Mouse (Mus musculus) MEL (cell line): ENCODE data around the gene Pik3r3.

ENCODE experiments used
- CTCF ChIP-seq, 3 experiments: IDR thresholded peaks in 2 of 3; conservative IDR thresholded peaks in 1 of 3; 2 replicates each; pipeline ENCODE4 v1.5.1; 2011 to 2012; ENCODE audit warnings: low read length in 3 of 3, low read depth in 2 of 3, mild to moderate bottlenecking in 2 of 3, improper control_type of control experiment in 1 of 3, inconsistent platforms in 1 of 3, mixed read lengths in 1 of 3, moderate library complexity in 1 of 3; ENCODE audit not compliant: control insufficient read depth in 1 of 3, insufficient read depth in 1 of 3, poor library complexity in 1 of 3, severe bottlenecking in 1 of 3
- E2F4 ChIP-seq: IDR thresholded peaks from 2 replicates; pipeline ENCODE4 v1.6.1; 2011; ENCODE audit warnings: low read depth, low read length, improper control_type of control experiment, borderline replicate concordance
- GATA1 ChIP-seq: IDR thresholded peaks from 2 replicates; pipeline ENCODE4 v1.6.1; 2011; ENCODE audit warnings: low read depth, low read length, improper control_type of control experiment
- MAX ChIP-seq: IDR thresholded peaks from 2 replicates; pipeline ENCODE4 v1.6.1; 2011; ENCODE audit warnings: low read length, improper control_type of control experiment
- POLR2AphosphoS2 ChIP-seq: IDR thresholded peaks from 2 replicates; pipeline ENCODE4 v1.6.1; 2011; ENCODE audit warnings: low read length, improper control_type of control experiment
- SMC3 ChIP-seq: IDR thresholded peaks from 2 replicates; pipeline ENCODE4 v1.6.1; 2011; ENCODE audit warnings: low read depth, low read length, improper control_type of control experiment
- TBP ChIP-seq: IDR thresholded peaks from 2 replicates; pipeline ENCODE4 v1.8.0; 2011; ENCODE audit warnings: low read depth, low read length, improper control_type of control experiment

- TF ChIP-seq TBP, result no peak
- no peak for TF ChIP-seq E2F4
- TF ChIP-seq CTCF (IDR thresholded peaks at IDR 0.05 in 2 of 3, conservative IDR thresholded peaks at IDR 0.05 in 1 of 3; ENCODE audit: control insufficient read depth in 1 of 3, insufficient read depth in 1 of 3, low read depth in 2 of 3, low read length in 3 of 3, poor library complexity in 1 of 3, severe bottlenecking in 1 of 3), result no peak
- TF ChIP-seq GATA1, result no peak
- TF ChIP-seq SMC3, result no peak
- no peak for TF ChIP-seq MAX
- TF ChIP-seq POLR2AphosphoS2, result no peak
Measured at GRCm38 (mm10) chr4:116175136-116175535, 46.3 kb upstream of the Pik3r3 start.
